Mouse (Mus musculus): ENCODE measurements around the gene Susd1. TPM values are rescaled to one million over a fixed set of nuclear protein-coding genes. Genes with fewer than 3 reads are reported as not detected.

Gene Susd1
- polyA plus RNA-seq, 1 experiment, result 4.0 TPM

- no peaks in the 10 kb centered on the region for H3K27me3 ChIP-seq (ENCODE audit: control insufficient read depth, insufficient read depth, low read length)
- no peak for DNase-seq
- no peaks in the 10 kb centered on the region for H3K4me1 ChIP-seq (ENCODE audit: control insufficient read depth, insufficient read depth, low read length)
- TF ChIP-seq POLR2A (IDR thresholded peaks at IDR 0.05; ENCODE audit: borderline replicate concordance, insufficient read depth, low read length), result no peak
- no peak for TF ChIP-seq CTCF (IDR thresholded peaks at IDR 0.05; ENCODE audit: borderline replicate concordance, insufficient read depth, low read depth, low read length)
- no peak overlapping the region for H3K4me3 ChIP-seq (replicated peaks; ENCODE audit: insufficient read depth, low read depth, low read length)
- WGBS, result 18% methylated on average over 9 of the region's 9 CpGs
- H3K27ac ChIP-seq (ENCODE audit: insufficient read depth, low read length), result no peak overlapping the region
Observed at GRCm38 (mm10) chr4:59457941-59458340, 19.5 kb upstream of the Susd1 start.

GRCm38 (mm10) chr4:59457091-59457490 is 18.7 kb upstream of the Susd1 start:
- TF ChIP-seq POLR2A (IDR thresholded peaks at IDR 0.05; ENCODE audit: borderline replicate concordance, insufficient read depth, low read length) (no peak), CTCF (IDR thresholded peaks at IDR 0.05; ENCODE audit: borderline replicate concordance, insufficient read depth, low read depth, low read length) (no peak)
- Histone ChIP-seq H3K27me3 (ENCODE audit: control insufficient read depth, insufficient read depth, low read length) (no peaks in the 10 kb centered on the region), H3K27ac (ENCODE audit: insufficient read depth, low read length) (no peak overlapping the region), H3K4me3 (replicated peaks; ENCODE audit: insufficient read depth, low read depth, low read length) (no peak overlapping the region), H3K4me1 (ENCODE audit: control insufficient read depth, insufficient read depth, low read length) (no peaks in the 10 kb centered on the region)
- 90% methylated on average over 5 of the region's 5 CpGs for WGBS
- DNase-seq, result no peak

GRCm38 (mm10) chr4:59455465-59455864 is 17.0 kb upstream of the Susd1 start:
- Histone ChIP-seq H3K27me3 (ENCODE audit: control insufficient read depth, insufficient read depth, low read length) (no peaks in the 10 kb centered on the region), H3K4me1 (ENCODE audit: control insufficient read depth, insufficient read depth, low read length) (no peaks in the 10 kb centered on the region), H3K27ac (ENCODE audit: insufficient read depth, low read length) (no peak overlapping the region), H3K4me3 (replicated peaks; ENCODE audit: insufficient read depth, low read depth, low read length) (no peak overlapping the region)
- no peak for DNase-seq
- TF ChIP-seq POLR2A (IDR thresholded peaks at IDR 0.05; ENCODE audit: borderline replicate concordance, insufficient read depth, low read length) (no peak), CTCF (IDR thresholded peaks at IDR 0.05; ENCODE audit: borderline replicate concordance, insufficient read depth, low read depth, low read length) (no peak)
- WGBS, result 81% methylated on average over 2 of the region's 2 CpGs

- Histone ChIP-seq H3K27me3 (ENCODE audit: control insufficient read depth, insufficient read depth, low read length) (no peaks in the 10 kb centered on the region), H3K4me1 (ENCODE audit: control insufficient read depth, insufficient read depth, low read length) (no peaks in the 10 kb centered on the region), H3K4me3 (replicated peaks; ENCODE audit: insufficient read depth, low read depth, low read length) (no peak overlapping the region), H3K27ac (ENCODE audit: insufficient read depth, low read length) (no peak overlapping the region)
- no peak for DNase-seq
- TF ChIP-seq CTCF (IDR thresholded peaks at IDR 0.05; ENCODE audit: borderline replicate concordance, insufficient read depth, low read depth, low read length) (no peak), POLR2A (IDR thresholded peaks at IDR 0.05; ENCODE audit: borderline replicate concordance, insufficient read depth, low read length) (no peak)
- WGBS, result 73% methylated on average over 3 of the region's 3 CpGs
Observed at GRCm38 (mm10) chr4:59454046-59454445, 15.6 kb upstream of the Susd1 start.

- Histone ChIP-seq H3K4me3 (replicated peaks; ENCODE audit: insufficient read depth, low read depth, low read length) (no peak overlapping the region), H3K27me3 (ENCODE audit: control insufficient read depth, insufficient read depth, low read length) (no peaks in the 10 kb centered on the region), H3K4me1 (ENCODE audit: control insufficient read depth, insufficient read depth, low read length) (no peaks in the 10 kb centered on the region), H3K27ac (ENCODE audit: insufficient read depth, low read length) (no peak overlapping the region)
- no peak for TF ChIP-seq POLR2A (IDR thresholded peaks at IDR 0.05; ENCODE audit: borderline replicate concordance, insufficient read depth, low read length)
- no peak for TF ChIP-seq CTCF (IDR thresholded peaks at IDR 0.05; ENCODE audit: borderline replicate concordance, insufficient read depth, low read depth, low read length)
- no peak for DNase-seq
- 91% methylated on average over 8 of the region's 8 CpGs for WGBS
Observed at GRCm38 (mm10) chr4:59452503-59452933, 14.1 kb upstream of the Susd1 start.

- Histone ChIP-seq H3K4me3 (replicated peaks; ENCODE audit: insufficient read depth, low read depth, low read length) (no peak overlapping the region), H3K27ac (ENCODE audit: insufficient read depth, low read length) (no peak overlapping the region), H3K27me3 (ENCODE audit: control insufficient read depth, insufficient read depth, low read length) (no peaks in the 10 kb centered on the region), H3K4me1 (ENCODE audit: control insufficient read depth, insufficient read depth, low read length) (no peaks in the 10 kb centered on the region)
- TF ChIP-seq CTCF (IDR thresholded peaks at IDR 0.05; ENCODE audit: borderline replicate concordance, insufficient read depth, low read depth, low read length), result no peak
- TF ChIP-seq POLR2A (IDR thresholded peaks at IDR 0.05; ENCODE audit: borderline replicate concordance, insufficient read depth, low read length), result no peak
- WGBS, result 85% methylated on average over 3 of the region's 3 CpGs
- DNase-seq, result no peak
Observed at GRCm38 (mm10) chr4:59450906-59451305, 12.5 kb upstream of the Susd1 start.

GRCm38 (mm10) chr4:59450234-59450854 is 11.9 kb upstream of the Susd1 start:
- 83% methylated on average over 6 of the region's 6 CpGs for WGBS
- Histone ChIP-seq H3K27me3 (ENCODE audit: control insufficient read depth, insufficient read depth, low read length) (no peaks in the 10 kb centered on the region), H3K4me1 (ENCODE audit: control insufficient read depth, insufficient read depth, low read length) (no peaks in the 10 kb centered on the region), H3K27ac (ENCODE audit: insufficient read depth, low read length) (no peak overlapping the region), H3K4me3 (replicated peaks; ENCODE audit: insufficient read depth, low read depth, low read length) (no peak overlapping the region)
- TF ChIP-seq POLR2A (IDR thresholded peaks at IDR 0.05; ENCODE audit: borderline replicate concordance, insufficient read depth, low read length), result no peak
- no peak for TF ChIP-seq CTCF (IDR thresholded peaks at IDR 0.05; ENCODE audit: borderline replicate concordance, insufficient read depth, low read depth, low read length)
- no peak for DNase-seq

GRCm38 (mm10) chr4:59447296-59447695 is 8.9 kb upstream of the Susd1 start:
- no peak for DNase-seq
- H3K27me3 ChIP-seq (ENCODE audit: control insufficient read depth, insufficient read depth, low read length), result no peaks in the 10 kb centered on the region
- WGBS, result 77% methylated on average over 1 of the region's 1 CpGs
- H3K4me3 ChIP-seq (replicated peaks; ENCODE audit: insufficient read depth, low read depth, low read length), result no peak overlapping the region
- H3K27ac ChIP-seq (ENCODE audit: insufficient read depth, low read length), result no peak overlapping the region
- H3K4me1 ChIP-seq (ENCODE audit: control insufficient read depth, insufficient read depth, low read length), result no peaks in the 10 kb centered on the region
- TF ChIP-seq CTCF (IDR thresholded peaks at IDR 0.05; ENCODE audit: borderline replicate concordance, insufficient read depth, low read depth, low read length) (no peak), POLR2A (IDR thresholded peaks at IDR 0.05; ENCODE audit: borderline replicate concordance, insufficient read depth, low read length) (no peak)

Data from cerebellum, adult 2 months (tissue).